Mouse (Mus musculus) limb, embryonic 10.5 days (tissue): ENCODE data around the gene Dtd1. TPM values are rescaled to one million over a fixed set of nuclear protein-coding genes. Genes with fewer than 3 reads are reported as not detected.
"Not testable (repeated sequence)": the region's sequence is repeated elsewhere in the genome, so short reads cannot be mapped to it uniquely, and the experiment has no call there.

ENCODE experiments used
- DNase-seq: peaks from one replicate; pipeline ENCODE4 v3.0.0-alpha.2; 2017; ENCODE audit warnings: low spot score
- H3K27ac ChIP-seq: fragments of 300-500 bp; sonication (generic); 2 replicates; pipeline ENCODE4 v1.5.1; 2016; ENCODE audit warnings: mild to moderate bottlenecking
- H3K27me3 ChIP-seq: fragments of 300-500 bp; sonication (generic); 2 replicates; pipeline ENCODE4 v1.6.1; 2016; ENCODE audit warnings: low read depth, mild to moderate bottlenecking; ENCODE audit not compliant: poor library complexity, severe bottlenecking
- H3K36me3 ChIP-seq: fragments of 300-500 bp; sonication (generic); 2 replicates; pipeline ENCODE4 v1.6.1; 2016; ENCODE audit warnings: mild to moderate bottlenecking, moderate library complexity
- H3K4me1 ChIP-seq: fragments of 300-500 bp; sonication (generic); 2 replicates; pipeline ENCODE4 v1.6.1; 2016
- H3K4me3 ChIP-seq: fragments of 300-500 bp; sonication (generic); 2 replicates; pipeline ENCODE4 v1.5.1; 2016; ENCODE audit warnings: mild to moderate bottlenecking, moderate library complexity
- H3K9me3 ChIP-seq: fragments of 300-500 bp; sonication (generic); replicated peaks from 2 replicates; pipeline ENCODE4 v1.6.1; 2016; ENCODE audit warnings: mild to moderate bottlenecking
- WGBS: fragments of 180-500 bp; shearing (Covaris S2); methylation state at CpG from one replicate; pipeline ENCODE4 v1.1.7; 2016; 5-methylcytosine and 5-hydroxymethylcytosine counted together
- polyA plus RNA-seq: library from polyadenylated mRNA; unstranded; fragments of >200 nt; fragmentation: Nextera tagmentation; extraction: Ambion mirVana; gene quantifications from 2 replicates; pipeline ENCODE4 v1.2.1, GENCODE M21; 2016

Gene Dtd1
- polyA plus RNA-seq: 34.7 and 35.4 TPM in 2 replicates

DNA sequence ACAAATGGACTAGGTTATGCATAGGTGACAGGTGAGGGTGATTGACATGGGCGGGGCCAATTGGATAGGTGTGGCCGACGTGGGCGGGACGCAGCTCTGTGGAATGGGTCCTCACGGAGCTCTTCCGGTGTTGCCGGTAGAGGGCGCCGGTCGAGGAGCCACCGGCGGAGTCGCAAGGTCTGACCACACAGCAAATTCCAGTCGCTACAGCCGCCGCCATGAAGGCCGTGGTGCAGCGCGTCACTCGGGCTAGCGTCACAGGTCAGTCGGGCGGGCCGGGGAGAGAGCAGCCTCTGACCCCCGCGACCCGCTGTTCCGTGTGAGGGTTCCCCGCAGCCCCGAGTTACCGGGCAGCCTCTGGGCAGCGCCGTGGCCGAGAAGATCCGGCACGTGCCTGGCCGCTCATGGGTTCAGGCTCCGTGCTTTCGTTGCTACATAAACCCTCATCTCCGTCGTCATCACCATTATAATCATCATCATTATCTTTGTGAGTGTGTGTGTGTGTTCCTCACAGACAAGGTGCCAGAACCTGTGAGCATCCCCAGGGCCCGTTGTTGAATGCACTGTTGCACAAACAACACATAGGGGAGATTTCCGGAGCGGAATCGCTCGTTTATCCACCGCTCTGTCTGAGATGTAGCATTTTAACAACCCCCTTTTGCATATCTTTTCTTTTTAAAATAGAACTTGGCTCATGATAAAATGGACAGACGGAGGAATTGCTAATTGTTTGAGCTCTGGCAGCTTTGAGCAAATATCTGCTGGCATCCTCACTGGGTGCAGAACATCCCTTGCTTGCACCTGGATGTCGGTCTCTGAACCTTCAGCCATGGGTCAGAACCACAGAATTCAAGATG lies at the start of gene Dtd1:
Gene Dtd1, plus strand, starts transcription at position 67 of the 857 bp plus-strand sequence.
- Histone ChIP-seq H3K4me3 (peak within 1 kb of the TSS; percentile 71), H3K36me3 (peaks cover 8% of the 10 kb centered on the region), H3K27ac (peak within 1 kb of the TSS; percentile 95), H3K9me3 (no peaks in the 10 kb centered on the region), H3K27me3 (no peaks in the 10 kb centered on the region), H3K4me1 (peaks cover 6% of the 10 kb centered on the region)
- 3% methylated on average over 50 of the region's 50 CpGs for WGBS
- DNase-seq: peak; percentile 92

DNA sequence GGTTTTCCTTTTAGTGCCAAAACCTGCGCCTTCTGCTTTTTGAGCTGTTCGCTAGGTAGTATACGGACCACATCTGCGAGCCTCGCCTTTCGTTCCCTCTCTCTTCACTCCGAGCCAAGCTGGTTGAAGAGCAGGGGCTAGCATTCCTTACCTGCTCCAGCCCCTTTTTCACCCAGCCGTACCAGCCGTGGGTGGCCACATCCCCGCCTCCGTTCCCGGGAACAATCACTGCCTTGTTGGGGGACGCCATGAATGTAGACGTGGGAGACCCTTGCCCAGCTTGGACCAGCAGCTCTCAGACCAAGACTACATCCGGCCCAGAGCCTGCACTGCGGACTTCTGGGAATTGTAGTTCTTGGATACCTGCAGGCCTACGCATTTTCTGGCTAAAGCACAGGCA lies 49.2 kb upstream of the Dtd1 start, which contains the start of gene Rbbp9:
Gene Rbbp9, minus strand, starts transcription at position 341 of the 400 bp plus-strand sequence.
- peak within 1 kb of the TSS; percentile 90 for H3K27ac ChIP-seq
- peak; percentile 80 for DNase-seq
- WGBS: 2% methylated on average over 17 of the region's 17 CpGs

GRCm38 (mm10) chr2:144553905-144554304 lies 45.8 kb upstream of the Dtd1 start:
- Histone ChIP-seq H3K4me3 (no peak overlapping the region), H3K27me3 (no peaks in the 10 kb centered on the region), H3K27ac (no peak overlapping the region), H3K4me1 (peaks cover 8% of the 10 kb centered on the region), H3K36me3 (no peaks in the 10 kb centered on the region; the same call in 1 of the 2 replicates), H3K9me3 (no peaks in the 10 kb centered on the region)
- 91% methylated on average over 3 of the region's 3 CpGs for WGBS
- no peak for DNase-seq

More for the DNA sequence above, 49.2 kb upstream of the Dtd1 start, which contains the start of gene Rbbp9:
- H3K36me3 ChIP-seq: peaks cover 28% of the 10 kb centered on the region
- H3K27me3 ChIP-seq: no peaks in the 10 kb centered on the region
- no peaks in the 10 kb centered on the region for H3K9me3 ChIP-seq
- peaks cover 3% of the 10 kb centered on the region; the same call in 1 of the 2 replicates for H3K4me1 ChIP-seq
- peak within 1 kb of the TSS; percentile 67 for H3K4me3 ChIP-seq

- DNase-seq: peak; percentile 34
- Histone ChIP-seq H3K27ac (peak overlapping the region; percentile 91), H3K9me3 (no peaks in the 10 kb centered on the region), H3K4me3 (peak overlapping the region; percentile 75), H3K36me3 (peaks cover 13% of the 10 kb centered on the region), H3K27me3 (no peaks in the 10 kb centered on the region), H3K4me1 (peaks cover 5% of the 10 kb centered on the region)
- 5% methylated on average over 14 of the region's 14 CpGs for WGBS
Observed at GRCm38 (mm10) chr2:144555286-144555819, 44.3 kb upstream of the Dtd1 start.

DNA sequence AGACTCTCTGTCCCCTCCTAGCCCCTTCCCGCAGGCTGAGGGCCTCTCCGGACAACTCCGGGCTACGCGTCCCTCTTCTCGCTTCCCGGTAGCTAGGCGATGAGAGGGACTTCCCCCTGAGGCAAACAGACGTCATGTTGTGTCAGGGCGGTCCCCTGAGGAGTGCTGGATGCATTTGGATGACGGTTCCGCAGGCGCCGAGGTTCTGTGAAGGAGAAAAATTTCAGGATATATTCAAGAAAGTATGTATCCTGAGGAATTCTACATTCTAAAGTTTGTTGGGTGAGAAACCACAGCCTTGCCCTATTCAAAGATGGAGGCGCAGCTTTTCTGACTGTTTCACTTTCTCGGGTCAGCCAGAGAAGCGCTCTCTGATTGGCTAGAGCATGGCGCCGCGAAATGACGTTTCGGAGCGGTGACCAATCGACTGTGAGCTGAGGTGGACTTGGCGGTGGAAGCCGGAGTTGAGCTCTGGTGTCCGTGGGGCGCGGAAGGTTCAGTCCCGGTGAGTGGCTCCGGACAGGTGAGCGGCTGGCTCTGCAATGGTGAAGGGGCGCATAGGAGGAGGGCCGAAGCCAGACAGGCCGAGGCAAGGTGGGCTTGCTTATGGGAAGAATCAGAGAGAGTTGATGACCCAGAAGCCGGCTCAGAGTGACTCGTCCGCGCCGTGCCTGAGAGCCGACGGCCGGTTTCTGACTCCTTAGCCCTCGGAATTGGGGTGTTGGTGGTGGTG lies 43.7 kb upstream of the Dtd1 start, which contains the start of gene Sec23b:
Gene Sec23b, plus strand, starts transcription at position 410 of the 733 bp plus-strand sequence.
- Histone ChIP-seq H3K9me3 (no peaks in the 10 kb centered on the region), H3K27ac (peak within 1 kb of the TSS; percentile 91), H3K36me3 (peaks cover 17% of the 10 kb centered on the region), H3K27me3 (no peaks in the 10 kb centered on the region), H3K4me3 (peak within 1 kb of the TSS; percentile 75), H3K4me1 (peaks cover 5% of the 10 kb centered on the region)
- peak; percentile 91 for DNase-seq
- WGBS: under 1% methylated on average over 44 of the region's 44 CpGs

GRCm38 (mm10) chr2:144588723-144589122 lies 11.0 kb upstream of the Dtd1 start:
- WGBS: 81% methylated on average over 4 of the region's 4 CpGs
- Histone ChIP-seq H3K4me3 (no peak overlapping the region), H3K4me1 (no peaks in the 10 kb centered on the region), H3K36me3 (peaks cover 72% of the 10 kb centered on the region), H3K27ac (no peak overlapping the region), H3K27me3 (no peaks in the 10 kb centered on the region), H3K9me3 (no peaks in the 10 kb centered on the region)
- DNase-seq: no peak

GRCm38 (mm10) chr2:144593036-144593435 lies 6.7 kb upstream of the Dtd1 start:
- H3K9me3 ChIP-seq, H3K4me1 ChIP-seq, H3K27me3 ChIP-seq, H3K4me3 ChIP-seq, DNase-seq, H3K27ac ChIP-seq: not testable (repeated sequence)
- peaks cover 38% of the 10 kb centered on the region for H3K36me3 ChIP-seq
- 68% methylated on average over 8 of the region's 8 CpGs for WGBS

DNA sequence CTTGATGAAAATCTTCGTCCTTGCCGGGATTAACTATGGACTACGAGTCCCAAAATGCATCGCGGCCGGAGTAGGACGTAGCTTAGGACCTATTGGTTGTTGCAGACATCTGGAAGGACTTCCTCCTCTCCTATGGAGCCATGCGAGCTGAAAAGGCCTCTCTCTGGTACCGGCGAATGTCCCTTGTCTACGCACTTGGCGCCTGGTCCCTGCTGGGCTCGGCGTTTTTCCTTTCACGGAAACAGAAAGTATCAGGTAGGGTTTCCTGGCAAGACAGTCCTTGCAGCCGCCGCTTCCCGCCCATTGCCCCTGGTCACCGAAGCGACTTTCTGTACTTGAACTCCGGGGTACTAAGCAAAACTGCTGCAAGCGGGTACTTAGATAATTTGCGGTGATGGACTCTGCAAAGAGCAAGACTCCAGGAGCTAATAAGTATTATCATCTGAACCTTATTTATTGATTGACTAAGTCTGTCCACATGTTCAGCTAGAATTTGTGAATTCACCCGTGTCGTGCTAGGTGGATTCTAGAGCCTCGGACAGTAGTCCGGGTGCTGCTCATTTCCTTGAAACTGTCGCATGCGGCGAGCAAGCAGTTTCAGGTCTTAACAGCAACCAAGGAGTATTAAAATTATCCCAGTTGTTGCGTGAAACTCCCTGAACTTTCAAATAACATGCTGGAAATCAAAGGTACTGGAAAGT lies 5.6 kb upstream of the Dtd1 start, which contains the start of gene Smim26:
Gene Smim26, plus strand, starts transcription at position 104 of the 701 bp plus-strand sequence.
- Histone ChIP-seq H3K9me3 (no peaks in the 10 kb centered on the region), H3K4me1 (peaks cover 6% of the 10 kb centered on the region), H3K27ac (peak within 1 kb of the TSS; percentile 83), H3K36me3 (peaks cover 27% of the 10 kb centered on the region), H3K27me3 (no peaks in the 10 kb centered on the region), H3K4me3 (peak within 1 kb of the TSS; percentile 67)
- DNase-seq: peak; percentile 75
- 2% methylated on average over 31 of the region's 31 CpGs for WGBS

DNA sequence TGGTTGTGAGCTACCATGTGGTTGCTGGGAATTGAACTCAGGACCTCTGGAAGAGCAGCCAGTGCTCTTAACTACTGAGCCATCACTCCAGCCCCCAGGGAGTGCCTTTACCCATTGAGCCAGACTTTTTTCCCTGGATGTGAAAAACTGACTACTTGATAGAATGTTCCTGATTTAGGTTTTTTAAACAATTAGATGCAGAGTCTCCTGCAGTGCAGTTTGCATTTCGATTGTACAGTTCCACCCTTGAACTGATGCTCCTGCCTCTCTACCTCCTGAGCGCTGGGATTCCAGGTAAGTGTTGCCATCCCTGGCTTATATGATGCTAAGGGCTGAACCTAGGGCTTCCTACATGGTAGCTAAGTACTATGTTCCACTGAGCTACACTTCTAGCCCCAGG lies 1.7 kb upstream of the Dtd1 start:
- H3K4me3 ChIP-seq: no peak overlapping the region
- 80% methylated on average over 2 of the region's 2 CpGs for WGBS
- H3K36me3 ChIP-seq: peaks cover 8% of the 10 kb centered on the region
- H3K9me3 ChIP-seq: no peaks in the 10 kb centered on the region
- H3K27me3 ChIP-seq: no peaks in the 10 kb centered on the region
- H3K4me1 ChIP-seq: peaks cover 12% of the 10 kb centered on the region
- no peak for DNase-seq
- H3K27ac ChIP-seq: no peak overlapping the region

DNA sequence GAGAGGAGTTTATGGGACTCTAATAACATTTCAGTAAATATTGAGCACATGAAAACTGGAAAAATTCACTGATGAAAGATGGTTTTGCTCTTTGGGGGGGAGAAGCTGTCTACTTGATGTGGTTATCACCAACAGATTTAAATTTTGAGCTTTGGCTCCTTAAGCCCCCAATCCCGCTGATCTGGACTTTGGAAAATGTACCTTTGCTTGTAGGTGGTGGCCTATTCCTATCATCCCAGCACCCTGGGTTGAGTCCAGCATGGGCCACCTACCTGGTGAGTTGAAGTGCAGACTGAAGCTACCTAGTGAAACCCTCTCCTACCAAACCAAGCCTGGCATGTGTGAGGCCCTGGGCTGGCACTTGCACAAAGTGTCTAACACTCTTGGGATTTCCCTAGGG lies 1.9 kb downstream of the Dtd1 start:
- H3K4me3 ChIP-seq: no peak overlapping the region
- peaks cover 6% of the 10 kb centered on the region for H3K4me1 ChIP-seq
- no peaks in the 10 kb centered on the region for H3K36me3 ChIP-seq
- WGBS: 92% methylated on average over 1 of the region's 1 CpGs
- H3K27me3 ChIP-seq: no peaks in the 10 kb centered on the region
- DNase-seq: no peak
- H3K27ac ChIP-seq: no peak overlapping the region
- H3K9me3 ChIP-seq: no peaks in the 10 kb centered on the region

- no peaks in the 10 kb centered on the region for H3K36me3 ChIP-seq
- 97% methylated on average over 6 of the region's 6 CpGs for WGBS
- no peak overlapping the region for H3K27ac ChIP-seq
- no peaks in the 10 kb centered on the region for H3K9me3 ChIP-seq
- H3K27me3 ChIP-seq: no peaks in the 10 kb centered on the region
- H3K4me1 ChIP-seq: no peaks in the 10 kb centered on the region
- no peak overlapping the region for H3K4me3 ChIP-seq
- no peak for DNase-seq
Observed at GRCm38 (mm10) chr2:144613956-144614355, 14.3 kb downstream of the Dtd1 start.
